Mouse (Mus musculus) retina, postnatal 7 days (tissue): ENCODE results near the gene H2-T23.
"Not testable (repeated sequence)": the region's sequence is repeated elsewhere in the genome, so short reads cannot be mapped to it uniquely, and the experiment has no call there.

Experiments
- DNase-seq: peaks from one replicate; pipeline ENCODE4 v3.0.0-alpha.2; 2012; ENCODE audit warnings: low read depth, low spot score

The H2-T23 gene

GRCm38 (mm10) chr17:36023710-36024654, 8.7 kb downstream of the H2-T23 start:
- no peak for DNase-seq

GRCm38 (mm10) chr17:36022922-36023321, 9.7 kb downstream of the H2-T23 start:
- DNase-seq: no peak

- DNase-seq: no peak
These were observed 10.6 kb downstream of the H2-T23 start for GRCm38 (mm10) chr17:36022098-36022497.

- DNase-seq: no peak
These were observed 11.3 kb downstream of the H2-T23 start for GRCm38 (mm10) chr17:36021309-36021708.

- no peak for DNase-seq
These were observed 12.2 kb downstream of the H2-T23 start, which contains the start of gene H2-T24 for GRCm38 (mm10) chr17:36020191-36021073. Gene H2-T24 (minus strand): TSS chr17:36020560.

GRCm38 (mm10) chr17:36019519-36019918, 13.1 kb downstream of the H2-T23 start:
- DNase-seq: no peak

GRCm38 (mm10) chr17:36018979-36019378, 13.7 kb downstream of the H2-T23 start:
- no peak for DNase-seq

- no peak for DNase-seq
These were observed 15.6 kb downstream of the H2-T23 start for GRCm38 (mm10) chr17:36017046-36017445.

GRCm38 (mm10) chr17:36014977-36015376, 17.7 kb downstream of the H2-T23 start:
- DNase-seq: no peak

GRCm38 (mm10) chr17:36004409-36004808, 28.2 kb downstream of the H2-T23 start:
- DNase-seq: not testable (repeated sequence)

GRCm38 (mm10) chr17:36003331-36003730, 29.3 kb downstream of the H2-T23 start:
- no peak for DNase-seq

- no peak for DNase-seq
These were observed 30.7 kb downstream of the H2-T23 start for GRCm38 (mm10) chr17:36001966-36002365.

GRCm38 (mm10) chr17:36001121-36001897, 31.3 kb downstream of the H2-T23 start:
- no peak for DNase-seq

GRCm38 (mm10) chr17:36000349-36000748, 32.3 kb downstream of the H2-T23 start:
- no peak for DNase-seq

- DNase-seq: no peak
These were observed 33.3 kb downstream of the H2-T23 start for GRCm38 (mm10) chr17:35999356-35999755.

GRCm38 (mm10) chr17:35998545-35999305, 33.9 kb downstream of the H2-T23 start:
- no peak for DNase-seq

- no peak for DNase-seq
These were observed 34.7 kb downstream of the H2-T23 start for GRCm38 (mm10) chr17:35997713-35998510.

GRCm38 (mm10) chr17:35996949-35997348, 35.7 kb downstream of the H2-T23 start:
- DNase-seq: peak; percentile 90

- DNase-seq: no peak
These were observed 37.8 kb downstream of the H2-T23 start for GRCm38 (mm10) chr17:35994879-35995240.
